In the genomic region with DNA sequence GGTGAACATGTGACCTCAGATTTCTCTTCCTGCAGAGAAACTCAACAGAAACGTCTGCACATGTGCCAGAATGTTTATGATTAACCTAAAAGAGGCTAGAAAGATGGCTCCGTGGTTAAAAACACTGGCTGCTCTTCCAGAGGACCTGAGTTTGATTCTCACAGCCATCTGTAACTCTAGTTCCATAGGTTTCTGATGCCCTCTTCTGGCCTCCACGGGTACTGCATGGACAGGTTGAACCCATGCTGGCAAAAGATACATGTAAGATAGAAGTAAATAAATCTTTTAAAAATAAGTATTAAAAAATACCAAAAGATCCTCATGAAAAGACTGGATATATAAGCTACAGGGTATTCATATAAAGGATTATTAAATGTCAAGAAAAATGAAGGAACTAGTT, we compare ENCODE assay signal across 8 mouse cellular contexts. TPM values are rescaled to one million over a fixed set of nuclear protein-coding genes. Genes with fewer than 3 reads are reported as not detected.
A peak's percentile ranks its signal among the peaks of the same experiment; 100 is the strongest.
DNase-seq lines count a peak whose midpoint lies in the region; ATAC-seq and TF ChIP-seq lines count a peak whose summit lies in the region.

No protein-coding gene starts in this region.

- peak; percentile 59 for TF ChIP-seq CTCF in left cerebral cortex, adult 2 months (IDR thresholded peaks at IDR 0.05)
- peak; percentile 66 for TF ChIP-seq CTCF in liver, embryonic 14.5 days (IDR thresholded peaks at IDR 0.05; ENCODE audit: low read depth)

- H3K36me3 ChIP-seq in liver, embryonic 14.5 days (replicated peaks; ENCODE audit: control insufficient read depth, insufficient read depth, low read depth), result no peaks in the 10 kb centered on the region
- H3K36me3 ChIP-seq in forebrain, embryonic 16.5 days (ENCODE audit: control insufficient read depth, insufficient read depth), result no peaks in the 10 kb centered on the region

- 16% methylated on average over 3 of the region's 3 CpGs for WGBS in liver, embryonic 14.5 days (ENCODE audit: insufficient replicate concordance)
- WGBS in forebrain, embryonic 16.5 days, result 23% methylated on average over 3 of the region's 3 CpGs

- no peak overlapping the region for H3K27ac ChIP-seq in left cerebral cortex, adult 2 months
- H3K27ac ChIP-seq in liver, embryonic 14.5 days, result no peak overlapping the region
- H3K27ac ChIP-seq in forebrain, embryonic 16.5 days (ENCODE audit: low read length), result no peak overlapping the region

- no peak for ATAC-seq in liver, embryonic 14.5 days (ENCODE audit: insufficient read depth)
- ATAC-seq in forebrain, embryonic 16.5 days, result no peak

- H3K9me3 ChIP-seq in liver, embryonic 14.5 days (ENCODE audit: control insufficient read depth, low read length), result no peaks in the 10 kb centered on the region
- no peaks in the 10 kb centered on the region for H3K9me3 ChIP-seq in forebrain, embryonic 16.5 days (ENCODE audit: control insufficient read depth, low read length)

- H3K27me3 ChIP-seq in liver, embryonic 14.5 days (ENCODE audit: control insufficient read depth, insufficient read depth, low read length), result no peaks in the 10 kb centered on the region
- no peaks in the 10 kb centered on the region for H3K27me3 ChIP-seq in forebrain, embryonic 16.5 days (replicated peaks; ENCODE audit: control insufficient read depth, insufficient read depth, low read length)

- TF ChIP-seq EP300 in liver, embryonic 14.5 days (IDR thresholded peaks at IDR 0.05; ENCODE audit: low read depth), result no peak

- no peak overlapping the region for H3K4me3 ChIP-seq in left cerebral cortex, adult 2 months
- no peak overlapping the region for H3K4me3 ChIP-seq in liver, embryonic 14.5 days (ENCODE audit: insufficient read depth in 1 of 2, low read depth in 2 of 2, low read length in 2 of 2)
- H3K4me3 ChIP-seq in forebrain, embryonic 16.5 days (replicated peaks; ENCODE audit: low read length), result no peak overlapping the region

- DNase-seq in adrenal gland, adult 18-20 months (ENCODE audit: low spot score in 2 of 2), result peak; percentile 17 to 26
- DNase-seq in adrenal gland, postnatal 4 days (ENCODE audit: low spot score in 2 of 2), result no peak
- no peak for DNase-seq in left cerebral cortex, adult 2 months (ENCODE audit: extremely low spot score in 1 of 2, low spot score in 2 of 2)
- DNase-seq in left cerebral cortex, adult 9 months (ENCODE audit: low spot score in 2 of 2), result no peak
- peak; percentile 29 for DNase-seq in adrenal gland, postnatal 14 days
- no peak for DNase-seq in liver, embryonic 14.5 days (ENCODE audit: low read depth in 3 of 3, low spot score in 3 of 3)
- no peak for DNase-seq in right cerebral cortex, adult 18-20 months

- intact Hi-C loops in left cerebral cortex, adult 2 months (cut with DNase I), result loop anchor here (5.0 kb wide), 1 partner anchor 207 kb away; no protein-coding TSS in a partner anchor

- no peak overlapping the region for H3K4me2 ChIP-seq in liver, embryonic 14.5 days (ENCODE audit: low read depth)
- H3K4me2 ChIP-seq in forebrain, embryonic 16.5 days (ENCODE audit: low read length), result no peak overlapping the region

- no peaks in the 10 kb centered on the region for H3K4me1 ChIP-seq in liver, embryonic 14.5 days (replicated peaks; ENCODE audit: control insufficient read depth in 2 of 2, insufficient read depth in 2 of 2, low read length in 1 of 2)
- no peaks in the 10 kb centered on the region for H3K4me1 ChIP-seq in forebrain, embryonic 16.5 days (replicated peaks; ENCODE audit: control insufficient read depth, insufficient read depth, low read length)

- no peak overlapping the region for H3K9ac ChIP-seq in liver, embryonic 14.5 days (replicated peaks)
- no peak overlapping the region for H3K9ac ChIP-seq in forebrain, embryonic 16.5 days (replicated peaks; ENCODE audit: low read depth, low read length)

RNA-seq across cellular contexts. Expression of a gene that starts 56.8 kb away (rescaled TPM):
- total RNA-seq in adrenal gland, adult 18-20 months (2021), result 10 to 100 TPM; 23.5 to 26.6 TPM
- 10 to 100 TPM; 39.2 to 39.5 TPM for total RNA-seq in adrenal gland, postnatal 4 days (2021)
- 10 to 100 TPM; 29.9 to 32.2 TPM for total RNA-seq in left cerebral cortex, adult 2 months (2021)
- 27.4 and 29.3 TPM in 2 replicates for total RNA-seq in adrenal gland, postnatal 14 days (2021)
- 2.8 and 3.9 TPM in 2 replicates for polyA plus RNA-seq in liver, embryonic 14.5 days (2012; rRNA removed)
- 2.0 and 2.6 TPM in 2 replicates for polyA plus RNA-seq in liver, embryonic 14.5 days (2014; fragmentation: Nextera tagmentation; extraction: Ambion mirVana)
- 18.5 and 18.8 TPM in 2 replicates for polyA plus RNA-seq in forebrain, embryonic 16.5 days (2015; fragmentation: Nextera tagmentation; extraction: Ambion mirVana)

Comparison
In these comparisons a context has a peak if more than half of its experiments do, and no peak if none do; other contexts are left out.
1. DNase-seq: peak in adrenal gland, adult 18-20 months (2 of 2) and adrenal gland, postnatal 14 days (single experiment); none in adrenal gland, postnatal 4 days (0 of 2), left cerebral cortex, adult 2 months (0 of 2), left cerebral cortex, adult 9 months (0 of 2), liver, embryonic 14.5 days (0 of 3) and right cerebral cortex, adult 18-20 months (single experiment).